Mouse (Mus musculus): Measurements from ENCODE around the gene Fndc4.

Fndc4 gene

DNA sequence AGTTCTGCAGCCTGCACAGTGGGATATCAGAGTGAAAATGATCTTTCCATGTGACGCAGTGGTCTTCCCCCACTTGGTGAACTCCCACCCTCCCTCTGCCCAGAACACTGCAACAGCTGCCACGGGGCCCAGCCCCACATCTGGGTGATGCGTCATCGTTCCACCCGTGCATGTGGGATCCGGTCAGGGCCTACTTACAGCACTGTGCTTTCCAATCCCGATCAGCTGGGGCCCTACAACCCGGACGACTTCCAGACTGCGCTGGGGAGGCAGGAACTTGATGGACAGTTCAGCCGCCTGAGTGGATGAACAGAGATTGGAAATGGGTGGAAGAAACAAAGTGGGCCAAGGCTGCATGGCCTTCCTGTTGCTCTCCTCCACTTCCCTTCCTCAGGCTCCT lies 38.3 kb downstream of the Fndc4 start:
- DNase-seq (ENCODE audit: low read depth) = no peak

- no peak for DNase-seq (ENCODE audit: low read depth)
Measured at GRCm38 (mm10) chr5:31255971-31256370, 39.9 kb downstream of the Fndc4 start.

- no peak for DNase-seq (ENCODE audit: low read depth)
Measured at GRCm38 (mm10) chr5:31255381-31255780, 40.5 kb downstream of the Fndc4 start.

DNA sequence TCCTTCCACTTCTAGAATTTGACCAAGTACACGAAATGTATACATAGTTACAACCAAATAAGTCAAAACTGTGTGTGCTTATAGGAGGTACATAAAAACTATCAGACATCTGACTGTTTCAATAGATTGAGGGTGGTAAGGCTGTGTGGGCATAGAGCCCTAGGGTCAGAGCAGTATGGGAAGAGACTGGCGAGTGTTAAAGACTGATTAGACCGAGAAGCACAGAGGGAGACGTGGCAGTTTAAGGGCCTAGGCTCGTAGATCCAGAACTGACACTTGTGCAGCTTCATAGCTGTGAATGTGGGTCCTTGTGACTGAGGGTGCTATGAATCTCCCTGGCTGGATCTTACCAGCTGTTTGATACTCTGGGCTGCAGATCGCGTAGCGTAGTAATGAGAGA lies 41.0 kb downstream of the Fndc4 start:
- DNase-seq (ENCODE audit: low read depth) = no peak

DNA sequence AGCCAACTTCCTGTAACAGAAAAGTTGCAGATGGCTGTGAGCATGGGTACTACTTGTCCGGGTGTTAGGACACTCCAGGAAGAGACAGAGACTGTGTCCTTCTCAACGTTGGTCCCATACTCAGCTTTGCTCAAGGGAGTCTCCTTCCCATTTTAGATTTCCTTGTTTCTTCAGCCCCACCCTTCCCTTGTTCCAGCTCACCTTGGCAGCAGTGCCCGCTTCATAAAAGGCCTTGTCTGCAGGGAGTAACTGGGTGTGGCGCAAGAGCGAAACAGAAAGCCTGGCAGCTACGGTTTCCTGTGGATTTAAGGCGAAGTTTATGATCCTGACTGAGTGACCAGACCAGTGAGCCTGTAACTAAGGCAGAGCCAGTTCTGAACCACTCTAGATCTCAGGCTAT lies 41.4 kb downstream of the Fndc4 start:
- no peak for DNase-seq (ENCODE audit: low read depth)

GRCm38 (mm10) chr5:31253806-31254205 lies 42.1 kb downstream of the Fndc4 start:
- DNase-seq (ENCODE audit: low read depth) = no peak

- no peak for DNase-seq (ENCODE audit: low read depth)
Measured at GRCm38 (mm10) chr5:31252795-31253545, 42.9 kb downstream of the Fndc4 start.

DNA sequence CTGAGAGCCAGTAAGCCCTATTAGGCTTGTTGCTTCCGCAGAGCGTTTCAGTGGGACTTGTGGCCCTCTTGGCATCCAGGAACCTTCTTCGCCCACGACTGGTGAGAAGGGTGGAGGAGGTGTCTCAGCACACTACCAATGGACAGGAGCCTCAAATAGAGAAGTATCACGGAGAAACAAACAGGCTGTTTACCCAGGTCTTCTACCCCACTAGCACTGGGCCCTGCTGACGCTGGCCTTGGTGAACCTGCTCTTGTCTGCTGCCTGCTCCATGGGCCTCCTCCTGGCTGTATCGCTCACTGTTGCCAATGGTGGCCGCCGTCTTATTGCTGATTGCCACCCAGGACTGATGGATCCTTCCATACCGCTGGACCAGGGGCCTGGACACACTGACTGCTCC lies 43.7 kb downstream of the Fndc4 start:
- DNase-seq (ENCODE audit: low read depth) = no peak

GRCm38 (mm10) chr5:31251541-31252101 lies 44.3 kb downstream of the Fndc4 start, which contains the start of gene Krtcap3:
Krtcap3 (plus strand) TSS chr5:31251691.
- no peak for DNase-seq (ENCODE audit: low read depth)

DNA sequence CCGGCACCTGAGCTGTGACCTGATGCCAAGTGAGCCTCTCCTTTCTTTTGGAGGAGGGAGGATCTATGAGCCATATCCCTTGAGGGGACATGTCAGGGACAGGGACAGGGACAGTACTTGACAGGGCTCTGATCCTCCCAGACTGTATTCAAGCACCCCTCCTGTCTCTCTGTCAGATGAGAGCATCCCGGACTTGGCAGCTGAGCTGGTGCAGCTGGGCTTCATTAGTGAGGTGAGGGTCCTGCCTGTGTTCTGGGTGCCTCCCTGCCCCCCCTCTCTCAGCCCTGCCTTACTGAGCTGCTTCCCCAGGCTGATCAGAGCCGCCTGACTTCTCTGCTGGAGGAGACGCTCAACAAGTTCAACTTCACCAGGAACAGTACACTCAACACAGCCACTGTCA lies 45.2 kb downstream of the Fndc4 start:
- no peak for DNase-seq (ENCODE audit: low read depth)

All from NIH3T3 (cell line).